Mouse (Mus musculus) MEL (cell line): Measurements from ENCODE around the gene Fzd5. TPM values are rescaled to one million over a fixed set of nuclear protein-coding genes. Genes with fewer than 3 reads are reported as not detected.

Experiments
- DNase-seq: peaks from one replicate; pipeline ENCODE4 v3.0.0; 2011; ENCODE audit warnings: low read depth, low spot score
- H3K27ac ChIP-seq: 2 replicates; pipeline ENCODE4 v1.5.1; 2012; ENCODE audit warnings: low read depth, mild to moderate bottlenecking, control low read depth, low read length, moderate library complexity; ENCODE audit not compliant: control insufficient read depth
- H3K27me3 ChIP-seq, 2 experiments: fragments of 150-350 bp in 1 of 2; sonication (generic) in 1 of 2; 2 replicates each; pipeline ENCODE4 v1.6.1; 2012; ENCODE audit warnings: low read length in 2 of 2, mild to moderate bottlenecking in 2 of 2, improper control_type of control experiment in 1 of 2, moderate library complexity in 1 of 2; ENCODE audit not compliant: insufficient read depth in 2 of 2, control insufficient read depth in 1 of 2
- H3K36me3 ChIP-seq, 2 experiments: 2 replicates each; pipeline ENCODE4 v1.6.1; 2012 to 2014; ENCODE audit warnings: low read length in 2 of 2, improper control_type of control experiment in 1 of 2, inconsistent platforms in 1 of 2, mild to moderate bottlenecking in 1 of 2; ENCODE audit not compliant: insufficient read depth in 2 of 2, control insufficient read depth in 1 of 2
- H3K4me1 ChIP-seq, 2 experiments: fragments of 150-350 bp in 1 of 2; sonication (generic) in 1 of 2; 2 replicates each; pipeline ENCODE4 v1.6.1; 2012; ENCODE audit warnings: low read length in 2 of 2, improper control_type of control experiment in 1 of 2, mild to moderate bottlenecking in 1 of 2; ENCODE audit not compliant: insufficient read depth in 2 of 2, control insufficient read depth in 1 of 2
- H3K4me3 ChIP-seq, 2 experiments: fragments of 150-350 bp in 1 of 2; sonication (generic) in 1 of 2; 2 replicates each; pipeline ENCODE4 v1.5.1; 2012; ENCODE audit warnings: low read depth in 2 of 2, low read length in 2 of 2, mild to moderate bottlenecking in 2 of 2, moderate library complexity in 2 of 2, control low read depth in 1 of 2, improper control_type of control experiment in 1 of 2; ENCODE audit not compliant: control insufficient read depth in 1 of 2, insufficient read depth in 1 of 2
- H3K79me2 ChIP-seq: 2 replicates; pipeline ENCODE4 v1.6.1; 2012; ENCODE audit warnings: mild to moderate bottlenecking, low read length, moderate library complexity; ENCODE audit not compliant: control insufficient read depth, poor library complexity, insufficient read depth
- H3K9ac ChIP-seq: 2 replicates; pipeline ENCODE4 v1.6.1; 2012; ENCODE audit warnings: low read depth, mild to moderate bottlenecking, control low read depth, low read length, moderate library complexity; ENCODE audit not compliant: control insufficient read depth, poor library complexity, severe bottlenecking
- H3K9me3 ChIP-seq: fragments of 150-350 bp; sonication (generic); replicated peaks from 2 replicates; pipeline ENCODE4 v1.6.1; 2012; ENCODE audit warnings: mild to moderate bottlenecking, low read length, improper control_type of control experiment, moderate library complexity; ENCODE audit not compliant: insufficient read depth
- BHLHE40 ChIP-seq: IDR thresholded peaks from 2 replicates; pipeline ENCODE4 v1.6.1; 2012; ENCODE audit warnings: low read depth, mild to moderate bottlenecking, inconsistent platforms, low read length, improper control_type of control experiment, borderline replicate concordance
- CTCF ChIP-seq, 3 experiments: IDR thresholded peaks in 2 of 3; conservative IDR thresholded peaks in 1 of 3; 2 replicates each; pipeline ENCODE4 v1.5.1; 2011 to 2012; ENCODE audit warnings: low read length in 3 of 3, low read depth in 2 of 3, mild to moderate bottlenecking in 2 of 3, improper control_type of control experiment in 1 of 3, inconsistent platforms in 1 of 3, mixed read lengths in 1 of 3, moderate library complexity in 1 of 3; ENCODE audit not compliant: control insufficient read depth in 1 of 3, insufficient read depth in 1 of 3, poor library complexity in 1 of 3, severe bottlenecking in 1 of 3
- E2F4 ChIP-seq: IDR thresholded peaks from 2 replicates; pipeline ENCODE4 v1.6.1; 2011; ENCODE audit warnings: low read depth, low read length, improper control_type of control experiment, borderline replicate concordance
- GATA1 ChIP-seq: IDR thresholded peaks from 2 replicates; pipeline ENCODE4 v1.6.1; 2011; ENCODE audit warnings: low read depth, low read length, improper control_type of control experiment
- HCFC1 ChIP-seq: IDR thresholded peaks from 2 replicates; pipeline ENCODE4 v1.6.1; 2012; ENCODE audit warnings: low read depth, mild to moderate bottlenecking, inconsistent platforms, low read length, improper control_type of control experiment, moderate library complexity
- JUND ChIP-seq: IDR thresholded peaks from 2 replicates; pipeline ENCODE4 v1.6.1; 2011; ENCODE audit warnings: low read depth, mild to moderate bottlenecking, improper control_type of control experiment, low read length
- KAT2A ChIP-seq: conservative IDR thresholded peaks from 2 replicates; pipeline ENCODE4 v1.6.1; 2012; ENCODE audit warnings: low read depth, low read length, improper control_type of control experiment, inconsistent platforms
- MAX ChIP-seq: IDR thresholded peaks from 2 replicates; pipeline ENCODE4 v1.6.1; 2011; ENCODE audit warnings: low read length, improper control_type of control experiment
- MEF2A ChIP-seq: IDR thresholded peaks from 2 replicates; pipeline ENCODE4 v1.6.1; 2014; ENCODE audit warnings: low read depth, mild to moderate bottlenecking, inconsistent platforms, low read length, improper control_type of control experiment; ENCODE audit not compliant: poor library complexity, insufficient replicate concordance, severe bottlenecking; ENCODE audit errors: extremely low read depth
- MXI1 ChIP-seq: IDR thresholded peaks from 2 replicates; pipeline ENCODE4 v1.6.1; 2011; ENCODE audit warnings: mild to moderate bottlenecking, low read depth, low read length, improper control_type of control experiment
- MYB ChIP-seq: IDR thresholded peaks from 2 replicates; pipeline ENCODE4 v1.6.1; 2011; ENCODE audit warnings: mild to moderate bottlenecking, low read depth, low read length, improper control_type of control experiment
- NRF1 ChIP-seq: IDR thresholded peaks from 2 replicates; pipeline ENCODE4 v1.6.1; 2014; ENCODE audit warnings: low read depth, mild to moderate bottlenecking, inconsistent platforms, low read length, improper control_type of control experiment, moderate library complexity; ENCODE audit not compliant: poor library complexity, insufficient read depth, severe bottlenecking
- POLR2A ChIP-seq, 2 experiments: IDR thresholded peaks; 2 replicates each; pipeline ENCODE4 v1.6.1; 2011 to 2012; ENCODE audit warnings: low read length in 2 of 2, mild to moderate bottlenecking in 2 of 2, control low read depth in 1 of 2, improper control_type of control experiment in 1 of 2, low read depth in 1 of 2, moderate library complexity in 1 of 2; ENCODE audit not compliant: control insufficient read depth in 1 of 2, insufficient read depth in 1 of 2, poor library complexity in 1 of 2
- POLR2AphosphoS5 ChIP-seq: IDR thresholded peaks from 2 replicates; pipeline ENCODE4 v1.6.1; 2012; ENCODE audit warnings: low read depth, borderline replicate concordance, mild to moderate bottlenecking, inconsistent platforms, low read length, moderate library complexity, mixed read lengths
- SIN3A ChIP-seq: IDR thresholded peaks from 2 replicates; pipeline ENCODE4 v1.6.1; 2012; ENCODE audit warnings: low read length, improper control_type of control experiment, inconsistent platforms
- TAL1 ChIP-seq: IDR thresholded peaks from 2 replicates; pipeline ENCODE4 v1.6.1; 2012; ENCODE audit warnings: mild to moderate bottlenecking, inconsistent platforms, low read length, moderate library complexity, mixed read lengths
- TBP ChIP-seq: IDR thresholded peaks from 2 replicates; pipeline ENCODE4 v1.8.0; 2011; ENCODE audit warnings: low read depth, low read length, improper control_type of control experiment
- USF1 ChIP-seq: IDR thresholded peaks from 2 replicates; pipeline ENCODE4 v1.6.1; 2014; ENCODE audit warnings: low read depth, mild to moderate bottlenecking, inconsistent platforms, low read length, improper control_type of control experiment, moderate library complexity
- USF2 ChIP-seq, 2 experiments: IDR thresholded peaks; 2 replicates each; pipeline ENCODE4 v1.6.1; 2011 to 2012; ENCODE audit warnings: improper control_type of control experiment in 2 of 2, low read length in 2 of 2, borderline replicate concordance in 1 of 2, inconsistent platforms in 1 of 2, low read depth in 1 of 2, mild to moderate bottlenecking in 1 of 2; ENCODE audit not compliant: insufficient read depth in 1 of 2
- ZC3H11A ChIP-seq: IDR thresholded peaks from 2 replicates; pipeline ENCODE4 v1.6.1; 2012; ENCODE audit warnings: low read depth, mild to moderate bottlenecking, inconsistent platforms, low read length, improper control_type of control experiment
- ZKSCAN1 ChIP-seq: IDR thresholded peaks from 2 replicates; pipeline ENCODE4 v1.6.1; 2012; ENCODE audit warnings: low read depth, mild to moderate bottlenecking, inconsistent platforms, low read length, improper control_type of control experiment, moderate library complexity
- ZMIZ1 ChIP-seq: IDR thresholded peaks from 2 replicates; pipeline ENCODE4 v1.6.1; 2012; ENCODE audit warnings: low read depth, mild to moderate bottlenecking, inconsistent platforms, low read length, improper control_type of control experiment, moderate library complexity
- ZNF384 ChIP-seq: IDR thresholded peaks from 2 replicates; pipeline ENCODE4 v1.6.1; 2012; ENCODE audit warnings: low read depth, mild to moderate bottlenecking, inconsistent platforms, low read length, improper control_type of control experiment
- polyA plus RNA-seq, 2 experiments: library from polyadenylated mRNA; stranded (reverse) in 1 of 2; unstranded in 1 of 2; fragments of >175 nt in 1 of 2; fragments of >200 nt in 1 of 2; gene quantifications; 2 replicates each; pipeline versions ENCODE4 v1.2.1 to v1.2.4; 2012; ENCODE audit warnings: low replicate concordance in 2 of 2, low read depth in 1 of 2; ENCODE audit not compliant: insufficient read length in 2 of 2, insufficient read depth in 1 of 2, missing spikeins in 1 of 2
- total RNA-seq: library from RNA; depleted of rRNA; stranded (reverse); fragments of 300-350 nt; gene quantifications from 2 replicates; pipeline ENCODE4 v1.2.3, GENCODE M21; 2012

The Fzd5 gene
- total and polyA plus RNA-seq, 3 experiments: 1.4 to 2.9 TPM; not detected in 1

GRCm38 (mm10) chr1:64779863-64780262, 42.3 kb upstream of the Fzd5 start:
- no peaks in the 10 kb centered on the region for H3K4me1 ChIP-seq
- H3K27me3 ChIP-seq: peaks cover 0 to 5% of the 10 kb centered on the region in 2 experiments; a peak in 3 of 4 replicates
- TF ChIP-seq HCFC1 (no peak), MYB (no peak), ZMIZ1 (no peak), POLR2AphosphoS5 (no peak), ZKSCAN1 (no peak), NRF1 (no peak), BHLHE40 (no peak), CTCF (IDR thresholded peaks at IDR 0.05 in 2 of 3, conservative IDR thresholded peaks at IDR 0.05 in 1 of 3; ENCODE audit: control insufficient read depth in 1 of 3, insufficient read depth in 1 of 3, low read depth in 2 of 3, low read length in 3 of 3, poor library complexity in 1 of 3, severe bottlenecking in 1 of 3) (no peak), MEF2A (no peak), TBP (no peak), E2F4 (no peak), USF1 (no peak)
- no peak overlapping the region for H3K27ac ChIP-seq
- DNase-seq: no peak
- H3K79me2 ChIP-seq: no peaks in the 10 kb centered on the region
- no peak overlapping the region for H3K9ac ChIP-seq
- H3K36me3 ChIP-seq: no peaks in the 10 kb centered on the region
- H3K4me3 ChIP-seq: no peak overlapping the region
- no peaks in the 10 kb centered on the region for H3K9me3 ChIP-seq

DNA sequence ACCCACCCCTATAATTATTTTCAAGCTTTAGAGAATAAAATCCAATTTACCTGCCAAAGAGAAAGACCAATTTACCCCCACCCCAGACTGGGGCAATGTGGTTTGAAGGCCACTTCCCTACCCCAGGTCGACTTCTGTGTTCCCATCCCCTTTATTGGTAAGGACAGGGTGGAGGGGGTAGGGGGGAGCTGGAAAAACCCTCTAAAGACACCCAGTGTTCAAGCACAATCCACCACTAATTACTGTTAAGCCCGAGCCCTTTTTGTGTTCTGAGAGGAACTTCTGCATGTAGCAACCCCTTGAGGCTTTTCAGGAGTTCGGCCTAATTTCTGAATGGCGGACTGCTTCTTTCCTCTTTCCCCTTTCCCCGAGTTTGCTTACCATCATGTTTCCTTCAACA, 41.9 kb upstream of the Fzd5 start:
- Histone ChIP-seq H3K79me2 (no peaks in the 10 kb centered on the region), H3K9me3 (no peaks in the 10 kb centered on the region), H3K36me3 (no peaks in the 10 kb centered on the region), H3K4me3 (no peak overlapping the region), H3K27me3 (peaks cover 0 to 5% of the 10 kb centered on the region in 2 experiments; a peak in 3 of 4 replicates), H3K27ac (no peak overlapping the region), H3K4me1 (no peaks in the 10 kb centered on the region), H3K9ac (no peak overlapping the region)
- TF ChIP-seq KAT2A (no peak), ZKSCAN1 (no peak), JUND (no peak), E2F4 (no peak)
- no peak for DNase-seq

GRCm38 (mm10) chr1:64773305-64773704, 35.8 kb upstream of the Fzd5 start:
- Histone ChIP-seq H3K9me3 (no peaks in the 10 kb centered on the region), H3K9ac (no peak overlapping the region), H3K4me1 (no peaks in the 10 kb centered on the region), H3K4me3 (no peak overlapping the region), H3K36me3 (no peaks in the 10 kb centered on the region), H3K27ac (no peak overlapping the region), H3K79me2 (no peaks in the 10 kb centered on the region), H3K27me3 (peaks cover 0 to 8% of the 10 kb centered on the region in 2 experiments; a peak in 3 of 4 replicates)
- TF ChIP-seq USF1 (no peak), POLR2A (IDR thresholded peaks at IDR 0.05; ENCODE audit: control insufficient read depth in 1 of 2, insufficient read depth in 1 of 2, low read depth in 1 of 2, low read length in 2 of 2, poor library complexity in 1 of 2) (no peak), SIN3A (no peak), USF2 (IDR thresholded peaks at IDR 0.05; ENCODE audit: borderline replicate concordance in 1 of 2, insufficient read depth in 1 of 2, low read depth in 1 of 2, low read length in 2 of 2) (no peak), GATA1 (no peak), TAL1 (no peak), MAX (no peak), ZC3H11A (no peak), MXI1 (no peak), ZNF384 (no peak)
- DNase-seq: no peak
